Comparison of ENCODE assay signal across 8 mouse cellular contexts in genomic region chr7:49523729-49524128, GRCm38 (mm10).
DNase-seq lines count a peak whose midpoint lies in the region; ATAC-seq and TF ChIP-seq lines count a peak whose summit lies in the region.

No protein-coding gene starts in this region.

- no peaks in the 10 kb centered on the region for H3K36me3 ChIP-seq in intestine, embryonic 14.5 days (ENCODE audit: control insufficient read depth, insufficient read depth, low read length)
- H3K36me3 ChIP-seq in intestine, postnatal 0 days (ENCODE audit: control insufficient read depth, insufficient read depth): peaks cover 2% of the 10 kb centered on the region; the same call in 1 of the 2 replicates
- no peaks in the 10 kb centered on the region for H3K36me3 ChIP-seq in embryonic facial prominence, embryonic 13.5 days
- no peaks in the 10 kb centered on the region for H3K36me3 ChIP-seq in hindbrain, embryonic 12.5 days
- no peaks in the 10 kb centered on the region for H3K36me3 ChIP-seq in liver, embryonic 13.5 days

- DNase-seq in intestine, embryonic 14.5 days (ENCODE audit: low spot score): no peak
- DNase-seq in liver, embryonic 13.5 days: no peak
- DNase-seq in cerebellum, adult 9-10 months: no peak
- no peak for DNase-seq in thymus, postnatal 14 days
- DNase-seq in right cerebral cortex, adult 18-20 months: no peak

- H3K4me3 ChIP-seq in intestine, embryonic 14.5 days (ENCODE audit: low read depth, low read length): peak overlapping the region; percentile 13; the same call in 1 of the 2 replicates
- H3K4me3 ChIP-seq in intestine, postnatal 0 days (ENCODE audit: low read depth, low read length): no peak overlapping the region
- H3K4me3 ChIP-seq in embryonic facial prominence, embryonic 13.5 days: peak overlapping the region; percentile 45
- no peak overlapping the region for H3K4me3 ChIP-seq in hindbrain, embryonic 12.5 days
- peak overlapping the region; percentile 35 for H3K4me3 ChIP-seq in liver, embryonic 13.5 days (replicated peaks)

- no peaks in the 10 kb centered on the region for H3K9me3 ChIP-seq in intestine, embryonic 14.5 days (ENCODE audit: control insufficient read depth, low read length)
- H3K9me3 ChIP-seq in intestine, postnatal 0 days (ENCODE audit: control insufficient read depth): no peaks in the 10 kb centered on the region
- no peaks in the 10 kb centered on the region for H3K9me3 ChIP-seq in embryonic facial prominence, embryonic 13.5 days
- H3K9me3 ChIP-seq in hindbrain, embryonic 12.5 days (replicated peaks): no peaks in the 10 kb centered on the region
- no peaks in the 10 kb centered on the region for H3K9me3 ChIP-seq in liver, embryonic 13.5 days (replicated peaks)

- 41% methylated on average over 5 of the region's 5 CpGs for WGBS in intestine, embryonic 14.5 days
- WGBS in intestine, postnatal 0 days: 64% methylated on average over 5 of the region's 5 CpGs
- WGBS in embryonic facial prominence, embryonic 13.5 days: 17% methylated on average over 5 of the region's 5 CpGs
- 30% methylated on average over 5 of the region's 5 CpGs for WGBS in hindbrain, embryonic 12.5 days
- WGBS in liver, embryonic 13.5 days (ENCODE audit: insufficient replicate concordance): 40% methylated on average over 5 of the region's 5 CpGs

- ATAC-seq in intestine, embryonic 14.5 days (replicated peaks; ENCODE audit: low FRiP score, low TSS enrichment, low read depth): no peak
- no peak for ATAC-seq in intestine, postnatal 0 days
- no peak for ATAC-seq in embryonic facial prominence, embryonic 13.5 days (ENCODE audit: insufficient number of reproducible peaks, insufficient read depth, low FRiP score, low TSS enrichment, low read depth)
- no peak for ATAC-seq in hindbrain, embryonic 12.5 days (ENCODE audit: low FRiP score)
- no peak for ATAC-seq in liver, embryonic 13.5 days (ENCODE audit: low read depth)

- H3K9ac ChIP-seq in intestine, embryonic 14.5 days (ENCODE audit: low read length): no peak overlapping the region
- H3K9ac ChIP-seq in intestine, postnatal 0 days (ENCODE audit: low read depth, low read length): no peak overlapping the region
- H3K9ac ChIP-seq in embryonic facial prominence, embryonic 13.5 days: 0 out of 2 replicates have a peak overlapping the region, but pooled peaks have one; percentile 32
- H3K9ac ChIP-seq in hindbrain, embryonic 12.5 days: no peak overlapping the region
- no peak overlapping the region; the same call in 1 of the 2 replicates for H3K9ac ChIP-seq in liver, embryonic 13.5 days

- TF ChIP-seq CTCF in intestine, postnatal 0 days (IDR thresholded peaks at IDR 0.05; ENCODE audit: low read depth): no peak

- H3K27me3 ChIP-seq in intestine, embryonic 14.5 days (replicated peaks; ENCODE audit: control insufficient read depth, insufficient read depth, low read length): no peaks in the 10 kb centered on the region
- H3K27me3 ChIP-seq in intestine, postnatal 0 days (replicated peaks; ENCODE audit: control insufficient read depth, insufficient read depth, low read length): no peaks in the 10 kb centered on the region
- peaks cover 24% of the 10 kb centered on the region for H3K27me3 ChIP-seq in embryonic facial prominence, embryonic 13.5 days
- peaks cover 15% of the 10 kb centered on the region for H3K27me3 ChIP-seq in hindbrain, embryonic 12.5 days
- peaks cover 21% of the 10 kb centered on the region for H3K27me3 ChIP-seq in liver, embryonic 13.5 days

- H3K4me2 ChIP-seq in intestine, embryonic 14.5 days (ENCODE audit: low read length): peak overlapping the region; percentile 53
- H3K4me2 ChIP-seq in intestine, postnatal 0 days (replicated peaks; ENCODE audit: low read depth): no peak overlapping the region
- H3K4me2 ChIP-seq in embryonic facial prominence, embryonic 13.5 days: peak overlapping the region; percentile 70
- peak overlapping the region; percentile 52; the same call in 1 of the 2 replicates for H3K4me2 ChIP-seq in hindbrain, embryonic 12.5 days (replicated peaks)
- peak overlapping the region; percentile 46 for H3K4me2 ChIP-seq in liver, embryonic 13.5 days

- no peak overlapping the region for H3K27ac ChIP-seq in intestine, embryonic 14.5 days (ENCODE audit: low read depth)
- H3K27ac ChIP-seq in intestine, postnatal 0 days (ENCODE audit: low read depth, low read length): no peak overlapping the region
- peak overlapping the region; percentile 11; the same call in 1 of the 2 replicates for H3K27ac ChIP-seq in embryonic facial prominence, embryonic 13.5 days
- H3K27ac ChIP-seq in hindbrain, embryonic 12.5 days: no peak overlapping the region
- no peak overlapping the region for H3K27ac ChIP-seq in liver, embryonic 13.5 days

- peaks cover 40% of the 10 kb centered on the region for H3K4me1 ChIP-seq in intestine, embryonic 14.5 days (replicated peaks; ENCODE audit: control insufficient read depth, insufficient read depth, low read length)
- peaks cover 13% of the 10 kb centered on the region for H3K4me1 ChIP-seq in intestine, postnatal 0 days (replicated peaks; ENCODE audit: control insufficient read depth, insufficient read depth, low read length)
- peaks cover 71% of the 10 kb centered on the region for H3K4me1 ChIP-seq in embryonic facial prominence, embryonic 13.5 days
- H3K4me1 ChIP-seq in hindbrain, embryonic 12.5 days: peaks cover 50% of the 10 kb centered on the region
- H3K4me1 ChIP-seq in liver, embryonic 13.5 days (replicated peaks): peaks cover 43% of the 10 kb centered on the region

Comparison
In these comparisons a context has a peak if more than half of its experiments do, and no peak if none do; other contexts are left out.
1. H3K4me3 ChIP-seq: peak in intestine, embryonic 14.5 days (single experiment), embryonic facial prominence, embryonic 13.5 days (single experiment) and liver, embryonic 13.5 days (single experiment); none in intestine, postnatal 0 days (single experiment) and hindbrain, embryonic 12.5 days (single experiment).